Mouse (Mus musculus) CD8-positive naive resting alpha-beta T cell, adult 2 months (primary cell): ENCODE measurements around the gene D430019H16Rik.

Experiments
- DNase-seq, 2 experiments: peaks; one replicate each; pipeline ENCODE4 v3.0.0; 2022; ENCODE audit warnings: low read depth in 2 of 2, low spot score in 2 of 2

D430019H16Rik gene

DNA sequence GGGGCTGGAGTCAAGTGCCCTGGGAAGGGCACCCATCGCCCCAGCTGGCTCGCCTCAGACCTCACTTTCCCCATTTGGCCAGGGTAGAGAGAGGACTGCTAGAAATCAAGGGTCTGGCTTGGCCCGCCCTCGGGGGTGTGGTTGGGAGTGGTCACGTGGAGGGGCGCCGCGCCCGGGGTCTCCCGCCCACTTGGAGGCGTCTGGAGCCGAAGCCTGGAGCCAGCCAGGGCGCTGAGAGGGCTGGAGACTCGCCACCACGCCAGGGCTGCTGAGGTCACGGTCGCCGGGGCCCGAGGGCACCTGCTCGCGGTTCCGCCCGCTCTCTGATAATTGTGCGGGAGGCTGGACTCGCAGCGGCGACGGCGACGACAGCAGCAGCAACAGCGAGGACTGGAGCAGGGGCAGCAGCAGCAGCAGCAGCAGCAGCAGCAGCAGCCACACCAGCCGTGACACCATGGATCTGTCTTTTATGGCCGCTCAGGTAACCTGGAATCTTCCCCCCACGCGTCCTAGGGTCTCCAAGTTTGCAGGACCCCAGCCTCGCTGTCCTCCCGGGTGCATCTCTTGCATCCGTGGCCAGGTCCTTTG lies at the start of gene D430019H16Rik:
Gene D430019H16Rik, plus strand, starts transcription at position 187 of the 588 bp plus-strand sequence.
- DNase-seq: no peak

DNA sequence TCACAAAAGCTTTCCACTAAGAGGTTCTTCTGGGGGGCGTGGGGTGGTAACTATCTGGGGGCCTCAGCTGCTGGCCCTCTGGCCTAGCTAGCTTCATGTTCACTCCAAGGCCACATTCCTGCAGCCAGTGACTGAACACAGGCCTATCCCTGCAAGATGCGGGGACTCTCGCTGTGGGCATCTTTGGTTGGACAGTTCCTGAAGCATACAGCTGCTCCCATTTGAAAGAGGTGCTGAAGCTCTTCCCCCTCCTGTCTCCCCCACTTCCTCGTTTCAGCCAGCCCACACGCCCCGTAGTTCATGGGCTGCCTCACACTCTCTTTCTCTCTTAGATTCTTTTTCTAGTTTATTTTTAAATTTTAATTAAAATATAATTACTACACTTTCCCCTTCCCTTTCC lies 47.6 kb upstream of the D430019H16Rik start:
- DNase-seq: no peak

DNA sequence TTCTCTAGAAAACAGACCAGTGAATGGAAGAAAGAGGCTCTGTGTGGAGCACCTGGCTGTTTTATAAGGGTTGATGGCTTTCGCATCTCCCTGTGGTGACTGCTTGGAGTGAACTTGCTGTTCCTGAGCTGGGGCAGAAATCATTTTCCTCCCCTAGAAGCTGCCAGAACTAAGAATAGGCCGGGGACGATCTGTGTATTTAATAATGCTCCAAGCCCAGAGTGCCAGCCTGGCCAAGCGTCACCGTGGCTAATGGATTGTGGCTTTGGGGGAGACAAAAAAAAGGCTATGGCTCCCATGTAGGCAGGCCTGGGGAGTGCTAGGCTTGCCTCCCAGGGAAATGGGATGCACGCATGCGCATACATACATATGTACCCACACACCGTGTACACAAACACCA lies 39.7 kb upstream of the D430019H16Rik start:
- no peak for DNase-seq

DNA sequence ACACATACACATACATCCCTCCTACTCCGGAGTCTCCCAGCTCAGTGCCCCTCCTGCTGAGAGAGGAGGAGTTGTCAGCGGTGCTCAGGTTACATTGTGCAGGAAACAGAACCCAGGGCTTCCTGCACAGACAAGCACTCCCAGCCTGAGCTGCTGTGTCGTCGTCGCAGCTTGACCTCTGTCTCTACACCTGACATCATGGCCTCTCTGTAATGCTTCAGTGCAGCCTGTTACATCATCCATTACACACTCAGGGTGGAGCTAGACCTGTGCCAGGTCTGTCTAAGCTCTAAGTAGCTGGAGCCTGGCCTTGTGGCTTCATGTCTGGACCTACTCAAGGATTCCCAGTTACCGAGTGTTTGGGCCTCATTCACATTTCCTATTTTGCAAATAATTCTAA lies 33.2 kb upstream of the D430019H16Rik start:
- DNase-seq: no peak

DNA sequence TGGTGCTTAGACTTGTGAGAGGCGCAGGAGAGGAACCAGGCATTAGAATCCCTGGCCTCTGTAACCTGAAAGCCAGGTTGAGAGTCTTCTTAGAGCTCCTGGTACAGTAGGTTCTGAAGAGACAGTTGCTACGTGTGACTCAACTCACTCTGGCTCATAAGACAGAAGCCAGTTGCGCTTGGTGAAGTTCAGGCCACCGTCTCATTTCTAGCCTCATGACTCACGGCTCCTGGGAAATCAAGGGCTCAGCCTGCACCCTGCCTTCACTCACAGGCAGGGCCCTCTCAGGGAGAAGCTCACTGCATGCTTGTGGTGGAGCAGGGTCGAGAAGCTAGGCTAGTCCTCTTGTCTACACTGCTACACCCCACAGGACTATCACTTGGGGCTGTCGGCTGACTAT lies 27.1 kb upstream of the D430019H16Rik start:
- DNase-seq: no peak

DNA sequence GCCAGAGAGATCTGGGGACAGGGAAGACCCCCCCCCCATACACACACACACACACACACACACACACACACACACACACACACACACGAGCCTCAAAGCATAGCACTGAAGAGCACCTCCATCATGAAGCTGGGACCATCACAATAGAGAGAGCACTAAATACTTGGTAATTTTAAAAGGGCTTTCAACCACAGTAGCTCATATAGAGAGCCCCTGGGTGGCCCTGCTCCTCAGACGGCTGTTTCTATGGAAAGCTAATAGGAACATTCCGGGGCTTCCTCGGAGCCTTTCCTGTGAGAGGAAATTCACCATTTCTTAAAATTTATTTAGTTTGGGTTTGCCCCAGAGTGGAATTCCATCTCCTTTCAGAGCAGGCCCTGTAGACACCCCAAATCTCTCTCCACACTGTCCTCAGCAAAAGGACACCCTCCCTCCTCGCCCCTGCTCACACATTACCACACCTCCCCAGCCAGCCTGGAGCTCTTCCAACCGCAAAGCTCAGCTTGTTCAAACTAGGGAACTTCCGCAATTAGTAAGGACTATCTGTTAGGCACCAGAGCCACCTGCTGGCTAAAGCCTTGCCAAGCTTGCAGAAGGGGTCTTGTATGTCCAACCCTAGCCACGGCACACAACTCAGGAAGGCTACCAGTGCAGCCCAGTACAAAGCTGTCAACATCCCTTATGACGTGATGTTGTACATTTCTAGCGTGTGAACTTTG lies 26.5 kb upstream of the D430019H16Rik start:
- no peak for DNase-seq

DNA sequence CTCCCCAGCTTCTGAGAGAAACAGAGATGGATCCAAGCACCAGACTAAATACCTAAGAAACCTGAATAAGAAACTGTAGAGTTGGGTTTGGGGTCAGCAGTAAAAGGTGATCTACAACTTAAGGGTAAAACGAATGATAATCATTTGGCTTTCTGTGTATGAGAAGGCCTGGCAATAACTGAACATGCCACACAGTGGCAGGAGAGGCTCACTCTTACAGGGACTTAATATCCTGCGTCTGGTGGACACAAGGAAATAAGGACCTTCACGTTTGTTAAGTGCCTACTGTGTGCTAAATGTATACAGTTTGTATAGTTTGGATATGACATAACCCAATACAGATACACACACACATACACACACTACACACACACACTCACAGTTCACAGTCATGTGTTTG lies 21.8 kb upstream of the D430019H16Rik start:
- DNase-seq: no peak

DNA sequence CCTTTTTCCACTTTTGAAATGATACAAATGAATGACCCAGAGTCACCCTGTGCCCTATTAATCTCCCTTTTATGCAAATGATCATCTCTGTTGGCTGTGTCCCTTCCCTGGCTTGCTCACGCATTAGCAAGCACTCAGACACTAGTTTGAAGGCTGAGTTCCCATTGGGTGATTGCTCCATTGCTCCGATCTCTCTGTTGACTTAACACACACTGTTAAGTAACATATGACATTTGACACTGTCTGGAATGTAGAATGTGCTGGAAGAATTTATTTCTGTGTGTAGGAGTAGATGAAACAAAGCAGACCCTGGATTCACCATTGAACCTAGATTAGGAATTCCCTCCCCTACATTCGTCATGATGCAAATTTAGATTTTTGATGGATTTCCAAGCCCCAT lies 20.8 kb upstream of the D430019H16Rik start:
- no peak for DNase-seq

DNA sequence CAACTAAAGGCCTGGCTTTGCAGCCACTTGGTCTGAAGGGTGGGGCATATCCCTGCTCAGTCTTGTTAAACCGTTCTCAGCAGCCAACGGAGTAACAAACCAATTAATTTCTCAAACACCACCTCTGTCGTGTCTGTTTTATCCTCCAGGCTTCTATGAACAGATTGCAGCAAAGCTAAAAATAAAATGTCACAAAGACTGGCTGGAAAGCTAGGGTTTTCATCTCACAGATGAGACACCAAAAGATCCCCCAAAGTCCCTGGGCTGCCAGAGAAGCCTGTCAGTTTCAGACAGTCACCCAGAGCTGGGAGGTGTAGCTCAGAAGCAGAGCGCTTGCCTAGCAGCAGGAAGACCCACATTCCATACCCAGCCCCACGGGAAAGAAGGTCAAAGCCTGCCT lies 15.4 kb upstream of the D430019H16Rik start:
- no peak for DNase-seq

DNA sequence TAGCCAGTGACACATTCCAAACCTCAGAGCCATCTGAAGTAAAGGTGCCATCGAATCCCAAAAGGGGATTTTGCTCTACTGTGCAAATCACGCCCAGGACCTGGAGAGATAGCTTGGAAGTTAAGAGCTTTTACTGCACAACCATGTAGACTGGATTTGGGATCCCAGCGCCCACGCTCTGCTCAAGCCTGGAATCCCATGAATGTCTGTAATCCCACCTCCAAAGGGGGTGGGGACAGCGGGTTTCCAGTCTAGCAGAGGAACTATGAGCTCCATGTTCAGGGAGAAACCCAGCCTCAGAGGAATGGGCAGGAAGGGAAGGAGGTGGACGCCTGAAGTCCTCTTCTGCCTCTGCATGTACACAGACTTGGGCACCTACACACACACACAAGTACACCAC lies 13.7 kb upstream of the D430019H16Rik start:
- no peak for DNase-seq

DNA sequence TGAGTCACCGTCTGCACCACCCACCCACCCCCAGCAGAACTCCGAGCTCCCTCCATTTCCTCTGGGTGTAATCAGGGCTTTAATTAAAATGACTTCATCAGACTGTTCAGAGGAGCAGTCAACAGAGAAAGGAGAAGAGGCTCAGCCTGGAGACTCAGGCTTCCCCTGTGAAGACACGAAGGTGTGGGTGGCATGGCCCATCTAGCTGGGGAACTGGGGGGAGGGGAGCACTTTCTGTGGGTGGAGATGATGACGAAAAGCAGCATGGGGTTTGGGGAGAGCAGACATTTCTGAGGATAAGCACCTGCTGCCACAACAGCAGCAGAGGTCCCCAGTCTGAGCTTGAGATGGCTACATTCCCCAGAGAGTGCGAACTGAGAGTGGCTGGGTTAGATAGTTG lies 10.1 kb upstream of the D430019H16Rik start:
- DNase-seq: no peak

DNA sequence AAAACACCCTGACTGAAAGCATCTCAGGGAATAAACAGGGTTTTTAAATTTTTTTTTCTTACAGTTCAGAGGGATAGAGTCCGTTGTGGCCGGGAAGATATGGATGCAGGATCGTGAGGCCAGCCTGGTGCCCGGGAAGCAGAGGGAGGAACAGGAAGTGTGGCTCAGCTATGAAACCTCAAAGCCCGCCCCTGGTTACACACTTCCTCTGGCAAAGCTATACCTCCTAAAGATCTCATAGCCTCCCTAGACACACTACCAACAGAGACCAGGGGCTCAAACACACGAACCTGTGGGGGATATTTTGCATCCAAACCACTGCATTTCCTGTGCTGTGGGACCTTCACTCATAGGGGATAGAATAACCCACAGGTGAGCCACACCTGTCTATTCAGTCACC lies 7.9 kb upstream of the D430019H16Rik start:
- no peak for DNase-seq

DNA sequence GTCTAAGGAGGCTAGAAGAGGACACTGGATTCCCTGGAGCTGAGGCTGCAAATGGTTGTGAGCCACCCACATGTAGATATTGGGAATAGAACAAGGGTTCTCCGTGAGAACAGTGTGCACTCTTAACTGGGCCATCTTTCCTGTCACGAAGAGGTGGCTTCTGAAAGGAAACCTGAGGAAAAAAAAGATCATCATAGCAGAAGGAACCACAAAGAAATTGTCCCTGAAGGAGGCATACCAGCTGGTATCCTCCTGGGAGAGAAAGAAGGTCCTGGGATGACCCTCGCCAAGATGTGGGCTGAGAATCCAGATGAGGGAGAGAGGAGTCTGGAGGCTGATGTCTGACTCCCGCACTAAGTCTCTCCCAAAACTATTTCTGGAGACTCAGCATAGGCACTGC lies 4.4 kb upstream of the D430019H16Rik start:
- no peak for DNase-seq

DNA sequence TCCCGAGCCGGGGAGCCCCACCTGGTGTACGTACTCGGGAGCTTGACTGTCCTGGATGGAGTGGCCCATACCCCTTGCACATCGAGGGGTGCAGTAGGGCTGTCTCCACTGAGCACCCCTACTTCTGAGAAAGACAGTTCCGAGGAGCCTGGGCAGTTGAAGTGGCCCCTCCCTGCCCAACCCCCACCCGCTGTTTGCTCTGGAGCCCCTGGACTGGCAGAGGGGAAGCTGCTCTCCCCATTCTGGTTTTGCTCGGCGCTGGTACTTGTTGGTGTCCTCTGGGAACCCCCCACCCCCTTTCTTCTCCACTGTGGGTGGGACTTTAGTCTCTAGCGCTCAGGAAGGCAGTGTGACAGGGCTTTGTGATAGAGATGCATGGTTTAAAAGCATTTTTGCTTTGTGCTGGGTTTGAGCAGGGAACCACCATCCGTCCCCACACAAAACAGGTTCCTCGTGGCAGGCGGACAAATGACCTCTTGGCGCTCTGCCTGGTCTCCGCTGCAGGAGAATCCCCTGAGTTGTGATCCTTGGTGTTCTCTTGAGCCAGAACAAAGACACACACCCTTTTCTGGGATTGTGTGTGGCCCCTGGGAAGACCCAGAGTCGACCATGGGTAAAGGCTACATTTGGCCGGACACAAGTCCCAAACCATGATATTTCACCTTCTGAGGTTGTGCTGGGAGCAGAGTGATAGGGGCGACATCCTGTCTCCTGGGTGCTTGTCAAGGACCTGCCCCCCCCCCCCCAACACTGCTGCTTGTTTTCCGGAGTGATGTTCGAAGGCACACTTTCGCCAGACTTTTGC lies 804 bp downstream of the D430019H16Rik start:
- DNase-seq: no peak

DNA sequence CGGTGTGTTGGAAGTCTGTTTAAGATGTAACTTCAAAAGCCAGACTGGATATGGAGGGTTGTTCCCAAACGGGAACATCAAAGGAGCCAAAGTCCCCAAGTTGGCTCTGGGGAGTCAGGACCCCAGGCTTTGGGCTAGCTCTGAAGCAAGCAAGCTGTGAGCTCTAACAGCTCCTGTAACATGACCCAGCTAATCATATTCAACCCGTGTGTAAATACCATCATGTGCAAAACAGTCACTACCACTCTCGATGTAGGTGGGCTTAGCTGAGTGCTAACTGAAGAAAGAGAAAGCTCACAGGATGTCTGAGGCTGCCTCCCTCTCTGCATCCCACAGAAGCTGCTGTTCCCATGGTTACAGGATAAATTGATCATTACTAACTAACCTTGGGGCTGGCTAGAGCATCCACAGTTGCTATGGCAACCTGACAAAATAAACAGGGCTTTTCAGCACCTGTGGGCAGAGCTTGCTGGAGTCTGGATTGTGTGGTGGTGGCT lies 1.5 kb downstream of the D430019H16Rik start:
- DNase-seq: no peak

DNA sequence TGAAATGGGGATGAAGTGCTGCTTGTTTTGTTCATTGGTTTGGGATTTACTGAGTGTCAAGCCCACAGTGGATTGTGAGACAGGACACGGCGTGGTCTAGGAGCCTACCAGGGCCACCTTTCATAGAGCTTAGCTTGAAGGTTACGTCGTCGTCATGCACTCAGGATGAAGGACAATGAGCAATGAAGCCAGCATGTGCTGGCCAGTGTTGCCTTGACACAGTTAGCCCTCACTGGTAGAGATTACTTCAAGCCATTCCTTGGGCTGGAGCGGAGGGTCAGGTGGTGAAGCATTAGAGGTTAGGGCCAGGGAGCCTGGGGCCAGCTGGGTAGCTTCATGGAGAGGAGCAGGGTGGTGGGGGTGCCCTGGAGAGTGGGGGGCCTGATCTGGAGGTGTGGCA lies 5.1 kb downstream of the D430019H16Rik start:
- no peak for DNase-seq

DNA sequence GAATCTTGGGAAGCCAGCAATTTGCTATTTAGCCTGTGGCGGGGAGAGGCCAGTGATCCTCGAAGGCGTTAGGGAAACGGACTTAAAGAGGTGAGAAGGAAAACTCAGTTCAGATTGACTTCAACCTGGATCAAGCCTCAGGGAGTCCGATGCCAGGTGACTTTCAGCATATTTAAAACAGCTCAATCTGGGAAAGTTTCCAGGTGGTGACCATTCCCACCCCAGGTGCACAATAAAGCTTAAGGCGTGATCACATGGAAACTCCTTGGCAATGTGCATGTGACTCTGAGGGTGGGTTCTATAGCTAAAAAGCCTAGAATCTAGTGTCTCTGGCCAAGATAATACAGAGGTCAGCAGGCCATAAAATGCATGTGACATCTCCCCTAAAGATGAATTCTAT lies 7.4 kb downstream of the D430019H16Rik start:
- DNase-seq: no peak

DNA sequence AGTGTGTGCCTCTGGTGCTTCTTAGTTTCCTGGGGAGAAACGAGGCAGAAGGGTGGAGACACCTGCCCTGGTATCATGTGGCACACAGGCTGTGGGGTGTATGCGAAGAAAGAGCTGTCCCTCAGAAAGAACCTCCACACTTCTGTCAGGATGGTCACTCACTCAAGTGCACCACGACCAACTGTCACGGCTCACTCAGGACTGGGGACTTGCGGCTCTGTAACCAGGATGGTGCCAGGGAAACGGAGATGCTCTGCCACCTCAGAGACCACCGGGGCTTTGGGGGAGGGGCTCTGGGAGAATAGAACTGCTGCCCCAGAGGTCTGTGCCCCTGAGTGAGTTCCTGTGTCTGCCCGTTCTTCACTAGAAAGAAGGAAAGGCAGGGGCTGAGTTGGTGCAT lies 15.4 kb downstream of the D430019H16Rik start:
- no peak for DNase-seq

DNA sequence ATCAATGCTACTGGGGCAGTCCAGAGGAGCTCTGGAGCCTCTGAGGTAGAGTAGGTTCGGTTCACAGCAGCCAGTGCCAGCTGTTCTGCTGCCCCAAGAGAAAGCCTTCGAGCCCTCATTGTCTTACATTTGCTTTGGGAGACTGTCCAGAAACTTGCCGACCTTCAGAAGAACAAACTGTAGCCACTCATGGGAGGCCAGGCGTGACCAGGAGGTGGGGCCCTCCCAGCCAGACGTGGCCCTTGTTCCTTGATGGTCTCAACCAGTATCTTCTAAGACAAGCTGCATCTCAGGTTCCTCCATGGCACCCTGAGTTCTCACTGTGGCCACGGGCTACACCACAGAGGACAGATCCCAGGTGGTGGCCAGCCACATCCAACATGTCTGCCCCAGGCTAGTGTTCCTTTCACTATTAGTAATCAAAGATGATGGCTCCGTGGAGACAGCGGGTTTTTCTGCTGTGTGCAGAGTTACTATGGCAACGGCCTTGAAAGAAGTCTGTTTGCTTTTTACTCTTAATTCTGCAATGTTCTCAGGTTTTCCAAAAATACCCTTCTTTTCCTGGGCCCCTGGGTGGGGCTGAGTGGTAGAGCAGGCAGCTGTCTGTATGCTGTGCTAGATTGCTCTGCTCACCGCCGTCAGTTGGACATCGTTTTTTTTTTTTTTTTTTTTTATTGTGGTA lies 21.7 kb downstream of the D430019H16Rik start:
- DNase-seq: no peak

DNA sequence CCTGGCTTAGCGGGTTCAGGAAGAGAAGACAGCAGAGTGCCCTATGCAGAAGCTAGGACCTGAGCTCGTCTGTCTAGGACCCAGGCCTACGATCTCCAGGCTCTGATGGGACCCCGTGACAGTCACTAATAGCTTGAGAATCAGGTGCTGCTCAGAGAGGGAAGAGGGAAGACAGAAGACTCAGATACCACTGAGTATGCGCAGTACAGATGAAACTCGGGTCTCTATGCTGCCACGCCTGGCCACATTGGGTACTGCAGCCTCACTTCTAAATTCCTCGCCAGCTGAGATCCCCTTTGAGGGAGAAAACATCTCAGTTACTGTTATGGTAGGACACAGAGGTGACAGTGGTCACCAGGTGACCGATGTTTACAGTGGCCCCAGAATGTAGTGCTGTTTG lies 22.8 kb downstream of the D430019H16Rik start:
- DNase-seq: no peak

DNA sequence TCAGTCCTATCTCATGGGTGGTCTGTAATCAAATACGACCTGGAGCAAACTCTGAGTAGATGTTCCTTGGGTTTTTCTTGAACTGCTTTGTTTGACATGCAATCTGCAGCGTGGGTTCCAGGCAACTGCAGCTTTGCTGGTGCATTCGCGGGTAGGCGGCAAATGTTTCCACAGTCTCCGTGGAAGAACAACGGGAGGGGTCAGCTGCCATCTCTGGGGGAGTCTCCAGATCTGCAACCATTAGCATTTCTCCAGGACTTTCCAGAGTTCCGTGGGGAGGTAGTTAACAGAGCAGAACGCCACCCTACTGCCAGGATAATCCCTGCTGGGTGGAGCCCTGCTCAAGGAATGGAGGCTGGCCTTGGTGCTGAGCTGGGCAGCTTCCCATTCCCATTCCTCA lies 23.3 kb downstream of the D430019H16Rik start:
- no peak for DNase-seq

DNA sequence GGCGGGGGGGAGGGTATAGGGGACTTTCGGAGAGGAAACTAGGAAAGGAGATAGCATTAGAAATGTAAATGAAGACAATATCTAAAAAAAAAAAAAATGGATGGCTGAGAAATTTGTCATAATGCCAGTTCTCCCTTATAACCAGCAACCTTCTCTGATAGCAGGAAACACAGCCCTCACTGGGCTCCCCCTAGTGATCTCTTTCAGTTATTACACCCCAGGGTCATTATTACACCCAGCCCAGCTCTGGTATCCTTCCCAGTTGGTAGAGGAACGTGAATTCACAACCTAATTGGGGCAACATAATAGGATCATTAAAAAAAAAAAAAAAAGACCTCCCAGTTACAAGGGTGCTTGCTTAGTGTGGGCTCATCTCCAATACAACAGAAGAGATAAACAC lies 29.8 kb downstream of the D430019H16Rik start:
- no peak for DNase-seq
